ENCODE assay signal across 8 mouse cellular contexts in the genomic region with DNA sequence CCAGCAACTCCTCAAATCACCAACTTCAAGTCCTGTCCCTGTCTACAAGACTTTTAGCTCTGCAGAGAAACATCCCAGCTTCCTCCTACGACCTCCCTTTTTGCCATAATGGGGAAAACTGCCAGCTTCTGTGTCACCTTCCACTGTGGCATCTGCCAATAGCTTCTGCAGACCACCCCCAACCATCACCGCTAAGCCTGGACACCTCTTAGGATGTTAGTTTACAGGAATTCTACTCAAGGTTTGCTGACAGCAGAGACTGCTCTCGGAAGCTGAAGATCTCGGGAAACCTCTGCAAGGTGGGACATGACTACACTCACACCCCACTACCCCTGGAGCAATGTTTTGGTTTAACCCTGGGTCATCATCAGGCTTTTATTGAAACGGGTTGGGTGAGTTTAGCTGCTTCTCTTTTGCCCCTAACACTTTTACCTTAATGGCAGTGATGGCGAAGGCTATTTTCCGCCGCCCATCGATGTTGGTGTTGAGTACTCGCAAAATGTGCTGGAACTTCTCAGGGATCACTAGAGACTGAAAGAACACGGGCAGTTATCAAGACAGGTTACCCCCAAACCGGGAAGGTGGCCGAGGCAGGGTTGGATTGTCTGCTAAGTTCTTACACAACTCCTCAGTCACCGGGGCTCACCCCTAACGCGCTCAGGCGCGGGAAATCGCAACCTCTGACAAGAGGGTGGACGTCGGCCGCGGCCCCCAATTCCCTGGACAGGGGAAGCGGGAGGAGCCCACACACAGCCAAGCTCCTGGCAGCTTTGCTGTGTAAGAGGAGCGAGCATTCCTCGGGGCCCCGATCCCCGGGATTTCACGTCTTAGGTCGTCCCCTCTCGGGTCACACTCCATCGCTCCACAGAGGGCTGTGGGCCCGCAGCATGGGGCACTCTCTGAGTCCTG. TPM values are rescaled to one million over a fixed set of nuclear protein-coding genes. Genes with fewer than 3 reads are reported as not detected.
DNase-seq lines count a peak whose midpoint lies in the region; ATAC-seq and TF ChIP-seq lines count a peak whose summit lies in the region.

No protein-coding gene starts in this region.

- no peak for TF ChIP-seq CTCF in cerebellum, adult 2 months (IDR thresholded peaks at IDR 0.05; ENCODE audit: borderline replicate concordance, insufficient read depth, low read depth, low read length)

- H3K36me3 ChIP-seq in megakaryocyte, embryonic 14.5 days (replicated peaks; ENCODE audit: low read length), result peaks cover 65% of the 10 kb centered on the region
- peaks cover 40% of the 10 kb centered on the region for H3K36me3 ChIP-seq in heart, embryonic 15.5 days
- H3K36me3 ChIP-seq in liver, embryonic 11.5 days (ENCODE audit: control insufficient read depth, insufficient read depth, low read length), result peaks cover 38% of the 10 kb centered on the region
- peaks cover 12% of the 10 kb centered on the region; the same call in 1 of the 2 replicates for H3K36me3 ChIP-seq in stomach, embryonic 16.5 days (ENCODE audit: control insufficient read depth, insufficient read depth, low read length)

- no peaks in the 10 kb centered on the region for H3K9me3 ChIP-seq in megakaryocyte, embryonic 14.5 days
- no peaks in the 10 kb centered on the region for H3K9me3 ChIP-seq in heart, embryonic 15.5 days (replicated peaks)
- H3K9me3 ChIP-seq in liver, embryonic 11.5 days (ENCODE audit: control insufficient read depth, low read length), result no peaks in the 10 kb centered on the region
- H3K9me3 ChIP-seq in stomach, embryonic 16.5 days (replicated peaks; ENCODE audit: control insufficient read depth, low read length), result no peaks in the 10 kb centered on the region

- peak overlapping the region; percentile 72 for H3K4me2 ChIP-seq in heart, embryonic 15.5 days
- peak overlapping the region; percentile 100 for H3K4me2 ChIP-seq in liver, embryonic 11.5 days
- H3K4me2 ChIP-seq in stomach, embryonic 16.5 days (ENCODE audit: low read depth, low read length), result peak overlapping the region; percentile 97

- peak overlapping the region; percentile 91 for H3K9ac ChIP-seq in heart, embryonic 15.5 days
- peak overlapping the region; percentile 97 for H3K9ac ChIP-seq in liver, embryonic 11.5 days (ENCODE audit: low read depth, low read length)
- peak overlapping the region; percentile 98 for H3K9ac ChIP-seq in stomach, embryonic 16.5 days (ENCODE audit: low read length)

- no peak for TF ChIP-seq POLR2A in cerebellum, adult 2 months (IDR thresholded peaks at IDR 0.05; ENCODE audit: borderline replicate concordance, insufficient read depth, low read length)

- peak overlapping the region; percentile 74 for H3K4me3 ChIP-seq in cerebellum, adult 2 months (replicated peaks; ENCODE audit: insufficient read depth, low read depth, low read length)
- H3K4me3 ChIP-seq in megakaryocyte, embryonic 14.5 days (replicated peaks), result peak overlapping the region; percentile 98
- H3K4me3 ChIP-seq in heart, embryonic 15.5 days, result peak overlapping the region; percentile 84
- H3K4me3 ChIP-seq in liver, embryonic 11.5 days (ENCODE audit: low read depth, low read length), result peak overlapping the region; percentile 85
- peak overlapping the region; percentile 97 for H3K4me3 ChIP-seq in stomach, embryonic 16.5 days (replicated peaks; ENCODE audit: low read length)

- no peak for DNase-seq in cerebellum, adult 2 months
- DNase-seq in cerebellum, adult 18-20 months, result no peak
- DNase-seq in liver, embryonic 11.5 days (ENCODE audit: low spot score), result no peak
- DNase-seq in retina, embryonic 14.5 days (ENCODE audit: low spot score), result no peak

- ATAC-seq in megakaryocyte, adult 5-6 weeks (ENCODE audit: poor library complexity, severe bottlenecking), result no peak
- peak; percentile 25 for ATAC-seq in heart, embryonic 15.5 days (replicated peaks; ENCODE audit: insufficient number of reproducible peaks, insufficient read depth, low FRiP score, low read depth)
- ATAC-seq in liver, embryonic 11.5 days (replicated peaks; ENCODE audit: low FRiP score), result 0 out of 2 replicates have a peak, but pooled peaks have one; percentile 0
- peak; percentile 6; the same call in 1 of the 2 replicates for ATAC-seq in stomach, embryonic 16.5 days (ENCODE audit: insufficient read depth, low FRiP score)

- 0 out of 2 replicates have a peak overlapping the region, but pooled peaks have one; percentile 3 for H3K27ac ChIP-seq in cerebellum, adult 2 months (ENCODE audit: insufficient read depth, low read length)
- peak overlapping the region; percentile 86 for H3K27ac ChIP-seq in heart, embryonic 15.5 days
- peak overlapping the region; percentile 90 for H3K27ac ChIP-seq in liver, embryonic 11.5 days (ENCODE audit: low read depth, low read length)
- H3K27ac ChIP-seq in stomach, embryonic 16.5 days (ENCODE audit: low read length), result peak overlapping the region; percentile 92

- WGBS in cerebellum, adult 2 months, result 1% methylated on average over 33 of the region's 33 CpGs
- under 1% methylated on average over 33 of the region's 33 CpGs for WGBS in heart, embryonic 15.5 days
- under 1% methylated on average over 33 of the region's 33 CpGs for WGBS in liver, embryonic 11.5 days
- WGBS in stomach, embryonic 16.5 days, result under 1% methylated on average over 33 of the region's 33 CpGs

- H3K4me1 ChIP-seq in cerebellum, adult 2 months (ENCODE audit: control insufficient read depth, insufficient read depth, low read length), result peaks cover 7% of the 10 kb centered on the region; the same call in 1 of the 2 replicates
- H3K4me1 ChIP-seq in megakaryocyte, embryonic 14.5 days, result peaks cover 66% of the 10 kb centered on the region
- H3K4me1 ChIP-seq in heart, embryonic 15.5 days (replicated peaks), result peaks cover 52% of the 10 kb centered on the region
- peaks cover 48% of the 10 kb centered on the region for H3K4me1 ChIP-seq in liver, embryonic 11.5 days (replicated peaks; ENCODE audit: control insufficient read depth, insufficient read depth, low read length)
- H3K4me1 ChIP-seq in stomach, embryonic 16.5 days (ENCODE audit: control insufficient read depth, insufficient read depth, low read length), result peaks cover 45% of the 10 kb centered on the region

- H3K27me3 ChIP-seq in cerebellum, adult 2 months (ENCODE audit: control insufficient read depth, insufficient read depth, low read length), result no peaks in the 10 kb centered on the region
- H3K27me3 ChIP-seq in megakaryocyte, embryonic 14.5 days (replicated peaks), result no peaks in the 10 kb centered on the region
- no peaks in the 10 kb centered on the region for H3K27me3 ChIP-seq in heart, embryonic 15.5 days
- no peaks in the 10 kb centered on the region for H3K27me3 ChIP-seq in liver, embryonic 11.5 days (replicated peaks; ENCODE audit: control insufficient read depth, insufficient read depth, low read length)
- no peaks in the 10 kb centered on the region for H3K27me3 ChIP-seq in stomach, embryonic 16.5 days (ENCODE audit: control insufficient read depth, insufficient read depth, low read length)

RNA-seq across cellular contexts. Expression of a gene that starts 0.7 kb away (rescaled TPM):
- polyA plus RNA-seq in cerebellum, adult 2 months (2012; rRNA removed), result 73.5 and 77.0 TPM in 2 replicates
- 75.8 and 138 TPM in 2 replicates for polyA plus RNA-seq in megakaryocyte, embryonic 14.5 days (2012; ENCODE audit: insufficient read depth, low replicate concordance)
- 15.7 and 17.7 TPM in 2 replicates for total RNA-seq in megakaryocyte, adult 5-6 weeks (2015)
- total RNA-seq in megakaryocyte, adult 5-6 weeks (2017), result 11.6 and 22.8 TPM in 2 replicates
- 35.5 and 44.7 TPM in 2 replicates for polyA plus RNA-seq in heart, embryonic 15.5 days (2015; fragmentation: Nextera tagmentation; extraction: Ambion mirVana)
- polyA plus RNA-seq in liver, embryonic 11.5 days (2014; fragmentation: Nextera tagmentation; extraction: Ambion mirVana), result 47.2 and 49.1 TPM in 2 replicates
- 42.6 and 45.0 TPM in 2 replicates for polyA plus RNA-seq in stomach, embryonic 16.5 days (2015; fragmentation: Nextera tagmentation; extraction: Ambion mirVana)

RNA-seq across cellular contexts. Expression of a gene that starts 0.9 kb away (rescaled TPM):
- 283 and 320 TPM in 2 replicates for polyA plus RNA-seq in cerebellum, adult 2 months (2012; rRNA removed)
- 17.5 and 129 TPM in 2 replicates for polyA plus RNA-seq in megakaryocyte, embryonic 14.5 days (2012; ENCODE audit: insufficient read depth, low replicate concordance)
- total RNA-seq in megakaryocyte, adult 5-6 weeks (2015), result 2,016 and 2,115 TPM in 2 replicates
- 724 and 801 TPM in 2 replicates for total RNA-seq in megakaryocyte, adult 5-6 weeks (2017)
- 847 and 935 TPM in 2 replicates for polyA plus RNA-seq in heart, embryonic 15.5 days (2015; fragmentation: Nextera tagmentation; extraction: Ambion mirVana)
- 2,164 and 2,343 TPM in 2 replicates for polyA plus RNA-seq in liver, embryonic 11.5 days (2014; fragmentation: Nextera tagmentation; extraction: Ambion mirVana)
- 1,606 and 1,631 TPM in 2 replicates for polyA plus RNA-seq in stomach, embryonic 16.5 days (2015; fragmentation: Nextera tagmentation; extraction: Ambion mirVana)

RNA-seq across cellular contexts. Expression of a gene that starts 3.6 kb away (rescaled TPM):
- polyA plus RNA-seq in cerebellum, adult 2 months (2012; rRNA removed), result 8.4 and 8.6 TPM in 2 replicates
- polyA plus RNA-seq in megakaryocyte, embryonic 14.5 days (2012; ENCODE audit: insufficient read depth, low replicate concordance), result 15.5 and 19.7 TPM in 2 replicates
- total RNA-seq in megakaryocyte, adult 5-6 weeks (2015), result 3.5 and 4.0 TPM in 2 replicates
- 4.9 and 5.7 TPM in 2 replicates for total RNA-seq in megakaryocyte, adult 5-6 weeks (2017)
- 5.1 and 6.5 TPM in 2 replicates for polyA plus RNA-seq in heart, embryonic 15.5 days (2015; fragmentation: Nextera tagmentation; extraction: Ambion mirVana)
- 2.9 and 3.5 TPM in 2 replicates for polyA plus RNA-seq in liver, embryonic 11.5 days (2014; fragmentation: Nextera tagmentation; extraction: Ambion mirVana)
- polyA plus RNA-seq in stomach, embryonic 16.5 days (2015; fragmentation: Nextera tagmentation; extraction: Ambion mirVana), result 8.6 and 9.0 TPM in 2 replicates

RNA-seq across cellular contexts. Expression of a gene that starts 14.4 kb away (rescaled TPM):
- polyA plus RNA-seq in cerebellum, adult 2 months (2012; rRNA removed), result 13.3 and 14.0 TPM in 2 replicates
- polyA plus RNA-seq in megakaryocyte, embryonic 14.5 days (2012; ENCODE audit: insufficient read depth, low replicate concordance), result 58.7 and 64.2 TPM in 2 replicates
- total RNA-seq in megakaryocyte, adult 5-6 weeks (2015), result 12.2 and 12.4 TPM in 2 replicates
- total RNA-seq in megakaryocyte, adult 5-6 weeks (2017), result 21.6 and 23.7 TPM in 2 replicates
- 16.3 and 24.1 TPM in 2 replicates for polyA plus RNA-seq in heart, embryonic 15.5 days (2015; fragmentation: Nextera tagmentation; extraction: Ambion mirVana)
- 62.6 and 67.0 TPM in 2 replicates for polyA plus RNA-seq in liver, embryonic 11.5 days (2014; fragmentation: Nextera tagmentation; extraction: Ambion mirVana)
- polyA plus RNA-seq in stomach, embryonic 16.5 days (2015; fragmentation: Nextera tagmentation; extraction: Ambion mirVana), result 19.0 and 23.1 TPM in 2 replicates

RNA-seq across cellular contexts. Expression of a gene that starts 14.8 kb away (rescaled TPM):
- 117 and 135 TPM in 2 replicates for polyA plus RNA-seq in cerebellum, adult 2 months (2012; rRNA removed)
- 39.4 and 269 TPM in 2 replicates for polyA plus RNA-seq in megakaryocyte, embryonic 14.5 days (2012; ENCODE audit: insufficient read depth, low replicate concordance)
- total RNA-seq in megakaryocyte, adult 5-6 weeks (2015), result 84.1 and 88.3 TPM in 2 replicates
- total RNA-seq in megakaryocyte, adult 5-6 weeks (2017), result 148 and 161 TPM in 2 replicates
- polyA plus RNA-seq in heart, embryonic 15.5 days (2015; fragmentation: Nextera tagmentation; extraction: Ambion mirVana), result 112 and 115 TPM in 2 replicates
- polyA plus RNA-seq in liver, embryonic 11.5 days (2014; fragmentation: Nextera tagmentation; extraction: Ambion mirVana), result 266 and 286 TPM in 2 replicates
- 133 and 147 TPM in 2 replicates for polyA plus RNA-seq in stomach, embryonic 16.5 days (2015; fragmentation: Nextera tagmentation; extraction: Ambion mirVana)

Comparison
In these comparisons a context has a peak if more than half of its experiments do, and no peak if none do; other contexts are left out.
1. H3K27ac ChIP-seq: peak in every context shown above with its lines; median percentile 92 in stomach, embryonic 16.5 days; 90 in liver, embryonic 11.5 days; 86 in heart, embryonic 15.5 days; 3 in cerebellum, adult 2 months.